Mouse (Mus musculus) cortical plate, adult 2 months (tissue): ENCODE results near the gene Srr.

Source experiments
- CTCF ChIP-seq: fragments of 200-500 bp; IDR thresholded peaks from 2 replicates; pipeline ENCODE4 v1.5.1; 2011; ENCODE audit warnings: mild to moderate bottlenecking, control low read depth, low read length; ENCODE audit not compliant: insufficient read depth; ENCODE audit errors: extremely low read depth
- POLR2A ChIP-seq: fragments of 200-500 bp; IDR thresholded peaks from 2 replicates; pipeline ENCODE4 v1.6.1; 2011; ENCODE audit warnings: mild to moderate bottlenecking, low read length, control low read depth; ENCODE audit not compliant: insufficient read depth; ENCODE audit errors: extremely low read depth

DNA sequence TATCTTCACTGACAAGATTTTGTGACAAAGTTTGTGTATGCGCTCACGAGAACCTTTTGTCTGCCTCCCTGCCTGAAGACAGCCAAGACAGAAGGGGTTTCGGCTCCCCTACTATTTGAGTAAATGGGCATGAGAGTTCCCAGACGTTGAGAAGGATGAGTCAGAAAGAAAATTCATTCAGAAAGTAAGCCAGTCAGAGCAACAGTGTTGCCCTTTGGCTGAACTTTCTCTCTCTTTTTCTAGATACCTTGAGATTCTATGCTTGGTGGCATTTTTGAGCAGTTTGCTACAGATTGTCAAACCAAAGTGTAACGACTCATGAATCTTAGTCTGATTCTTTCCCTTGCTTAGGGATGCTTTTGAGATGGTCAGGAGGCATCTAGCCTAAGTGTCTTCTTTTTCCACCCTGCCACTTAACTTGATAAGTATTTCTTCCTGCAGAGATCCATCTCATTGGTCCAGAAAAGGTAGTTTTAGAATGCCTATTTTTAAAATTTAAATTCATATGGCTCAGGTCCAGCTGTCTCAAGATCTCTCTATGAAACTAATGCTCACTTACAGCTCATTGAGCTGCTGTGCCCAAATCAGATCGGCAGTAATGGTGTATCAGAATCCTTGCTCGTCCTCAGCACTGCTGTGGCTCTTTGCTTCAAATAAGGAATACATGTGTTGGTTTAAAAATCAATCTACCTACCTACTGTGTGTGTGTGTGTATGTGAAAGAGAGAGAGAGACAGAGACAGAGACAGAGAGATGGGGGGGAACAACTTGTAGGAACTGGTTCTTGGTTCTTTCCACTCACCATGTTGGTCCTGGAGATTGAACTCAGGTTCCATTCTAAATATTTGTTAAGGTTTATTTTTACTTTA lies 47.8 kb upstream of the Srr start:
- TF ChIP-seq POLR2A (no peak), CTCF (no peak)
